Comparison of ENCODE assay signal across 33 mouse cellular contexts in genomic region chr2:15144781-15145180, GRCm38 (mm10).
"Had no signal": no experiment of that assay in that cellular context is flagged by ENCODE, and none has a peak within 500 bp of the region (broad histone marks: within the 10 kb centered on the region; RNA-seq: fewer than 3 reads in every experiment).

No protein-coding gene starts in this region.

- H3K4me2 ChIP-seq: heart, embryonic 11.5 days; heart, embryonic 12.5 days; heart, embryonic 13.5 days; heart, embryonic 15.5 days; hindbrain, embryonic 12.5 days; hindbrain, embryonic 13.5 days; hindbrain, embryonic 14.5 days; hindbrain, embryonic 15.5 days; intestine, embryonic 15.5 days; kidney, embryonic 15.5 days had no signal

- H3K9ac ChIP-seq: heart, embryonic 12.5 days; heart, embryonic 13.5 days; heart, embryonic 15.5 days; hindbrain, embryonic 12.5 days; hindbrain, embryonic 13.5 days; hindbrain, embryonic 14.5 days; hindbrain, embryonic 15.5 days; intestine, embryonic 15.5 days; kidney, embryonic 15.5 days had no signal

- H3K36me3 ChIP-seq: heart, embryonic 12.5 days; heart, embryonic 13.5 days; heart, embryonic 15.5 days; hindbrain, embryonic 10.5 days; hindbrain, embryonic 12.5 days; hindbrain, embryonic 13.5 days; hindbrain, embryonic 15.5 days; intestine, embryonic 15.5 days; kidney, embryonic 15.5 days had no signal

- H3K27ac ChIP-seq: heart, embryonic 13.5 days; heart, embryonic 15.5 days; hindbrain, embryonic 10.5 days; hindbrain, embryonic 12.5 days; hindbrain, embryonic 13.5 days; hindbrain, embryonic 14.5 days; hindbrain, embryonic 15.5 days; hindbrain, postnatal 0 days; intestine, embryonic 15.5 days; kidney, embryonic 15.5 days; kidney, postnatal 0 days; layer of hippocampus, adult 2 months; left cerebral cortex, adult 2 months had no signal

- H3K4me1 ChIP-seq: heart, embryonic 12.5 days; heart, embryonic 13.5 days; heart, embryonic 15.5 days; hindbrain, embryonic 10.5 days; hindbrain, embryonic 12.5 days; hindbrain, embryonic 13.5 days; hindbrain, embryonic 15.5 days; intestine, embryonic 15.5 days; kidney, embryonic 15.5 days had no signal

- ATAC-seq: hindbrain, embryonic 16.5 days; hindbrain, postnatal 0 days; inflammation-experienced regulatory T-cells, adult 6 months; intestine, embryonic 15.5 days; intestine, postnatal 0 days had no signal

- H3K9me3 ChIP-seq: heart, embryonic 12.5 days; heart, embryonic 13.5 days; heart, embryonic 15.5 days; hindbrain, embryonic 10.5 days; hindbrain, embryonic 12.5 days; hindbrain, embryonic 13.5 days; hindbrain, embryonic 15.5 days; intestine, embryonic 15.5 days; kidney, embryonic 15.5 days had no signal

- DNase-seq: heart, postnatal 10 days; heart, postnatal 14 days; heart, postnatal 36 days; heart, postnatal 4 days; kidney, adult 11 months; kidney, adult 18-20 months; kidney, adult 2 months; kidney, adult 8-10 months; kidney, adult 9 months; kidney, postnatal 10 days; kidney, postnatal 14 days; kidney, postnatal 25 days; kidney, postnatal 4 days; layer of hippocampus, adult 9-11 months; layer of hippocampus, postnatal 36 days had no signal

- H3K4me3 ChIP-seq: heart, embryonic 12.5 days; heart, embryonic 13.5 days; heart, embryonic 15.5 days; hindbrain, embryonic 10.5 days; hindbrain, embryonic 12.5 days; hindbrain, embryonic 13.5 days; hindbrain, embryonic 15.5 days; intestine, embryonic 15.5 days; kidney, embryonic 15.5 days; layer of hippocampus, adult 2 months; left cerebral cortex, adult 2 months had no signal

- H3K27me3 ChIP-seq: heart, embryonic 12.5 days; heart, embryonic 13.5 days; heart, embryonic 15.5 days; hindbrain, embryonic 12.5 days; hindbrain, embryonic 13.5 days; hindbrain, embryonic 15.5 days; intestine, embryonic 15.5 days; kidney, embryonic 15.5 days had no signal
